Comparison of ENCODE assay signal across 7 mouse cellular contexts in the genomic region with DNA sequence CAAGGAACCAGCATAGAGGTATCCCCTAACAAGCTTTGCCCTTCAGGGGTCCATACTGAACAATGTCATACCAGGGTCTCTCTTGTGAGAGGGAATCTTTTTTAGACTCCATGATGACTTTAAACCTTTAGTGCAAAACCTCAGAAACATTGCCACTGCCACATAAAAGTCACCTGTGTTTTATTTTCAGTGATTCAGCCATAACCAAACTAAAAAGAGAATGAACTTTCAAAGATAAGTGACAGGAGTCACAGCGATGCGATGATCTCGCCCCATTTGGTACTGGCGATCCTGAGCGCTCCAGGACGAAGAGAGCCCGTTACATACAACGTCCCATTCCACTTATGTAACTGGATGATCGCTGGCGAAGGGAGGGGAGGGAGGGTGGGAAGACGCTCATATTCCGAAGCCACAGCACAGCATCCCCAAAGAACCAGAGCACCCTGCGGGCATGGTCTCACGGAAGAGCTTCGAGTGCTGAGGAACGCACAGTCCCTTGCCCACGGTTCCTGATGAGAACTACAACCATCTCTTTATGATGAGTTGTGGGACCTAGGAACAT. TPM values are rescaled to one million over a fixed set of nuclear protein-coding genes. Genes with fewer than 3 reads are reported as not detected.
A peak's percentile ranks its signal among the peaks of the same experiment; 100 is the strongest.
DNase-seq lines count a peak whose midpoint lies in the region; ATAC-seq and TF ChIP-seq lines count a peak whose summit lies in the region.

No protein-coding gene starts in this region.

- TF ChIP-seq POLR2A in limb, embryonic 14.5 days (IDR thresholded peaks at IDR 0.05; ENCODE audit: borderline replicate concordance, extremely low read depth, insufficient read depth, insufficient read length), result no peak

- 34% methylated on average over 17 of the region's 17 CpGs for WGBS in forebrain, embryonic 14.5 days
- 27% methylated on average over 17 of the region's 17 CpGs for WGBS in limb, embryonic 14.5 days
- 24% methylated on average over 17 of the region's 17 CpGs for WGBS in neural tube, embryonic 15.5 days

- no peaks in the 10 kb centered on the region for H3K9me3 ChIP-seq in forebrain, embryonic 14.5 days (replicated peaks; ENCODE audit: control insufficient read depth, low read length)
- no peaks in the 10 kb centered on the region for H3K9me3 ChIP-seq in limb, embryonic 14.5 days (ENCODE audit: control insufficient read depth, low read length)
- H3K9me3 ChIP-seq in neural tube, embryonic 15.5 days (replicated peaks), result no peaks in the 10 kb centered on the region

- intact Hi-C loops in left cerebral cortex, postnatal 4 days (cut with DNase I), result no loop called here
- intact Hi-C loops in left cerebral cortex, postnatal 36 days (cut with DNase I), result loop anchor here (2.0 kb wide), 1 partner anchor 118 kb away; the partner anchor contains the start of gene Hcfc1
- intact Hi-C loops in gastrocnemius, postnatal 14 days (cut with DNase I; ENCODE audit: low total_unique reads), result no loop called here

- peak overlapping the region; percentile 79 for H3K9ac ChIP-seq in forebrain, embryonic 14.5 days (ENCODE audit: low read length)
- H3K9ac ChIP-seq in limb, embryonic 14.5 days (ENCODE audit: low read depth, low read length, severe bottlenecking), result peak overlapping the region; percentile 80
- peak overlapping the region; percentile 64 for H3K9ac ChIP-seq in neural tube, embryonic 15.5 days (replicated peaks)

- H3K4me1 ChIP-seq in brown adipose tissue, adult 24 weeks (ENCODE audit: control insufficient read depth, insufficient read depth, insufficient read length, low read length), result no peaks in the 10 kb centered on the region; the same call in 1 of the 2 replicates
- H3K4me1 ChIP-seq in forebrain, embryonic 14.5 days (ENCODE audit: control insufficient read depth, insufficient read depth, low read length), result peaks cover 2% of the 10 kb centered on the region; the same call in 1 of the 2 replicates
- no peaks in the 10 kb centered on the region for H3K4me1 ChIP-seq in limb, embryonic 14.5 days (ENCODE audit: control insufficient read depth, insufficient read depth, low read length)
- peaks cover 22% of the 10 kb centered on the region for H3K4me1 ChIP-seq in neural tube, embryonic 15.5 days

- peak overlapping the region; percentile 55 for H3K4me2 ChIP-seq in forebrain, embryonic 14.5 days (ENCODE audit: low read length)
- H3K4me2 ChIP-seq in limb, embryonic 14.5 days (replicated peaks; ENCODE audit: low read depth, low read length, severe bottlenecking), result peak overlapping the region; percentile 53
- H3K4me2 ChIP-seq in neural tube, embryonic 15.5 days, result peak overlapping the region; percentile 57

- H3K36me3 ChIP-seq in forebrain, embryonic 14.5 days (ENCODE audit: control insufficient read depth, insufficient read depth, low read length), result no peaks in the 10 kb centered on the region
- H3K36me3 ChIP-seq in limb, embryonic 14.5 days (ENCODE audit: control insufficient read depth, insufficient read depth, low read length), result no peaks in the 10 kb centered on the region
- no peaks in the 10 kb centered on the region for H3K36me3 ChIP-seq in neural tube, embryonic 15.5 days

- H3K27me3 ChIP-seq in forebrain, embryonic 14.5 days (replicated peaks; ENCODE audit: control insufficient read depth, insufficient read depth, low read length), result no peaks in the 10 kb centered on the region
- no peaks in the 10 kb centered on the region for H3K27me3 ChIP-seq in limb, embryonic 14.5 days (ENCODE audit: control insufficient read depth, insufficient read depth, low read length)
- H3K27me3 ChIP-seq in neural tube, embryonic 15.5 days (replicated peaks), result no peaks in the 10 kb centered on the region

- H3K27ac ChIP-seq in brown adipose tissue, adult 24 weeks (replicated peaks; ENCODE audit: low read depth, low read length), result peak overlapping the region; percentile 93
- H3K27ac ChIP-seq in forebrain, embryonic 14.5 days (ENCODE audit: low read depth, low read length), result peak overlapping the region; percentile 97; the same call in 1 of the 2 replicates
- peak overlapping the region; percentile 91; the same call in 1 of the 2 replicates for H3K27ac ChIP-seq in limb, embryonic 14.5 days (replicated peaks; ENCODE audit: low read depth, low read length)
- H3K27ac ChIP-seq in neural tube, embryonic 15.5 days (replicated peaks), result peak overlapping the region; percentile 96

- peak overlapping the region; percentile 97 for H3K4me3 ChIP-seq in brown adipose tissue, adult 24 weeks (ENCODE audit: insufficient read depth, low read depth, low read length)
- peak overlapping the region; percentile 49 for H3K4me3 ChIP-seq in forebrain, embryonic 14.5 days (ENCODE audit: low read depth, low read length)
- peak overlapping the region; percentile 57 for H3K4me3 ChIP-seq in limb, embryonic 14.5 days (replicated peaks; ENCODE audit: low read length)
- H3K4me3 ChIP-seq in neural tube, embryonic 15.5 days (replicated peaks), result peak overlapping the region; percentile 55

- DNase-seq in left cerebral cortex, postnatal 4 days, result peak; percentile 1
- DNase-seq in left cerebral cortex, postnatal 36 days (ENCODE audit: low spot score in 2 of 2), result no peak
- DNase-seq in forebrain, embryonic 14.5 days (ENCODE audit: low spot score), result no peak
- DNase-seq in limb, embryonic 14.5 days (ENCODE audit: low spot score), result no peak
- no peak for DNase-seq in gastrocnemius, postnatal 14 days

- peak; percentile 2; the same call in 1 of the 2 replicates for ATAC-seq in forebrain, embryonic 14.5 days
- no peak for ATAC-seq in limb, embryonic 14.5 days (ENCODE audit: low FRiP score, low read depth)
- ATAC-seq in neural tube, embryonic 15.5 days (ENCODE audit: low FRiP score), result no peak

RNA-seq across cellular contexts. Expression of gene Opn1mw, which starts 42.9 kb away (rescaled TPM):
- total RNA-seq in left cerebral cortex, postnatal 4 days (2021), result not detected
- total RNA-seq in left cerebral cortex, postnatal 36 days (2021), result under 1 TPM in 1 of 2 experiments, not detected in 1; 0.66 TPM
- polyA plus RNA-seq in brown adipose tissue, adult 24 weeks (2012; ENCODE audit: insufficient read depth, insufficient read length, missing spikeins), result not detected in 2 replicates
- polyA plus RNA-seq in forebrain, embryonic 14.5 days (2014; fragmentation: Nextera tagmentation; extraction: Ambion mirVana), result not detected in 2 replicates
- not detected in 2 replicates for polyA plus RNA-seq in limb, embryonic 14.5 days (2012; rRNA removed)
- polyA plus RNA-seq in limb, embryonic 14.5 days (2014; fragmentation: Nextera tagmentation; extraction: Ambion mirVana), result not detected in 2 replicates
- polyA plus RNA-seq in neural tube, embryonic 15.5 days (2015; fragmentation: Nextera tagmentation; extraction: Ambion mirVana), result not detected in 2 replicates
- not detected for total RNA-seq in gastrocnemius, postnatal 14 days (2021)

RNA-seq across cellular contexts. Expression of gene Mecp2, which starts 50.8 kb away (rescaled TPM):
- total RNA-seq in left cerebral cortex, postnatal 4 days (2021), result 10 to 100 TPM; 81.8 to 88.9 TPM
- 10 to 100 TPM; 82.0 to 91.2 TPM for total RNA-seq in left cerebral cortex, postnatal 36 days (2021)
- 9.8 and 10.8 TPM in 2 replicates for polyA plus RNA-seq in brown adipose tissue, adult 24 weeks (2012; ENCODE audit: insufficient read depth, insufficient read length, missing spikeins)
- 12.6 and 14.2 TPM in 2 replicates for polyA plus RNA-seq in forebrain, embryonic 14.5 days (2014; fragmentation: Nextera tagmentation; extraction: Ambion mirVana)
- 12.3 and 13.0 TPM in 2 replicates for polyA plus RNA-seq in limb, embryonic 14.5 days (2012; rRNA removed)
- 9.0 and 11.1 TPM in 2 replicates for polyA plus RNA-seq in limb, embryonic 14.5 days (2014; fragmentation: Nextera tagmentation; extraction: Ambion mirVana)
- 11.2 and 11.7 TPM in 2 replicates for polyA plus RNA-seq in neural tube, embryonic 15.5 days (2015; fragmentation: Nextera tagmentation; extraction: Ambion mirVana)
- total RNA-seq in gastrocnemius, postnatal 14 days (2021), result 10 to 100 TPM; 25.6 to 30.4 TPM
